Mouse (Mus musculus) c-Kit-negative CD71-positive TER-119-positive erythroid progenitor cells, embryonic 14.5 days (primary cell): ENCODE measurements around the gene Marveld2.

ENCODE experiments used
- DNase-seq: peaks from one replicate; pipeline ENCODE4 v3.0.0-alpha.2; 2013; ENCODE audit warnings: low read depth, low spot score

Gene Marveld2

GRCm38 (mm10) chr13:100616181-100617087, at the start of gene Marveld2:
Marveld2 (minus strand) TSS chr13:100616971.
- DNase-seq: no peak

GRCm38 (mm10) chr13:100659864-100660456, 43.2 kb upstream of the Marveld2 start:
- peak; percentile 60 for DNase-seq

GRCm38 (mm10) chr13:100658091-100658490, 41.3 kb upstream of the Marveld2 start:
- no peak for DNase-seq

- DNase-seq: no peak
These were observed 34.8 kb upstream of the Marveld2 start, which contains the start of gene Taf9 for GRCm38 (mm10) chr13:100651439-100652186. Taf9 (plus strand) TSS chr13:100651579.

GRCm38 (mm10) chr13:100650550-100651438, 34.0 kb upstream of the Marveld2 start, which contains the start of the genes Ak6 and Rad17:
Ak6 (plus strand) TSS chr13:100650979.
Rad17 (minus strand) TSS chr13:100651051.
- DNase-seq: peak; percentile 86

GRCm38 (mm10) chr13:100648223-100648622, 31.5 kb upstream of the Marveld2 start:
- DNase-seq: no peak

GRCm38 (mm10) chr13:100642471-100643209, 25.9 kb upstream of the Marveld2 start:
- DNase-seq: no peak

- DNase-seq: no peak
These were observed 17.4 kb upstream of the Marveld2 start for GRCm38 (mm10) chr13:100634106-100634691.

- DNase-seq: no peak
These were observed 5.5 kb upstream of the Marveld2 start for GRCm38 (mm10) chr13:100622241-100622640.

- no peak for DNase-seq
These were observed 812 bp upstream of the Marveld2 start for GRCm38 (mm10) chr13:100617583-100617982.

GRCm38 (mm10) chr13:100612903-100613302, 3.9 kb downstream of the Marveld2 start:
- DNase-seq: no peak

- DNase-seq: no peak
These were observed 4.5 kb downstream of the Marveld2 start for GRCm38 (mm10) chr13:100612251-100612650.

- DNase-seq: no peak
These were observed 5.5 kb downstream of the Marveld2 start for GRCm38 (mm10) chr13:100611266-100611665.

GRCm38 (mm10) chr13:100607756-100608155, 9.0 kb downstream of the Marveld2 start:
- no peak for DNase-seq

GRCm38 (mm10) chr13:100605845-100606244, 10.9 kb downstream of the Marveld2 start:
- DNase-seq: no peak

GRCm38 (mm10) chr13:100603738-100604095, 13.1 kb downstream of the Marveld2 start:
- no peak for DNase-seq

GRCm38 (mm10) chr13:100603031-100603737, 13.6 kb downstream of the Marveld2 start:
- DNase-seq: no peak

GRCm38 (mm10) chr13:100602239-100602902, 14.4 kb downstream of the Marveld2 start:
- DNase-seq: no peak

GRCm38 (mm10) chr13:100601034-100601433, 15.7 kb downstream of the Marveld2 start:
- no peak for DNase-seq
